In genomic region chr5:35215480-35216195, GRCm38 (mm10) we compare ENCODE assay signal across 10 mouse cellular contexts.
DNase-seq lines count a peak whose midpoint lies in the region; ATAC-seq and TF ChIP-seq lines count a peak whose summit lies in the region.
"Had no signal": no experiment of that assay in that cellular context is flagged by ENCODE, and none has a peak within 500 bp of the region (broad histone marks: within the 10 kb centered on the region; RNA-seq: fewer than 3 reads in every experiment).

No protein-coding gene starts in this region.

- in situ Hi-C loops in CH12.LX (cut with MboI; ENCODE audit: low pct_ligation_motif_present, low pct_unique_long_range_greater_than_20kb, low sequenced_read_pairs): no loop called here

- H3K9me3 ChIP-seq in heart, postnatal 0 days (replicated peaks; ENCODE audit: control insufficient read depth, low read length): no peaks in the 10 kb centered on the region
- H3K9me3 ChIP-seq in CH12.LX (replicated peaks; ENCODE audit: low read length): peaks cover 6% of the 10 kb centered on the region
- H3K9me3 ChIP-seq in kidney, embryonic 16.5 days (ENCODE audit: low read length): 0 out of 2 replicates have a peak, but pooled peaks cover 5% of the 10 kb centered on the region

- no peak overlapping the region for H3K4me3 ChIP-seq in heart, postnatal 0 days (ENCODE audit: low read depth, low read length)
- H3K4me3 ChIP-seq in CH12.LX (replicated peaks in 1 of 3; ENCODE audit: low read depth in 2 of 3, low read length in 2 of 3, poor library complexity in 1 of 3): no peak overlapping the region
- H3K4me3 ChIP-seq in kidney, embryonic 16.5 days (ENCODE audit: low read length): no peak overlapping the region
- H3K4me3 ChIP-seq: heart, adult 2 months had no signal

- peaks cover 5% of the 10 kb centered on the region; the same call in 1 of the 2 replicates for H3K4me1 ChIP-seq in heart, postnatal 0 days (ENCODE audit: control insufficient read depth, insufficient read depth)
- 0 out of 4 replicates have a peak, but pooled peaks cover 0 to 4% of the 10 kb centered on the region in 2 experiments for H3K4me1 ChIP-seq in CH12.LX (ENCODE audit: control insufficient read depth in 1 of 2, insufficient read depth in 2 of 2)
- no peaks in the 10 kb centered on the region for H3K4me1 ChIP-seq in kidney, embryonic 16.5 days (ENCODE audit: insufficient read depth, low read length)

- 31% methylated on average over 11 of the region's 11 CpGs for WGBS in heart, postnatal 0 days
- 60% methylated on average over 11 of the region's 11 CpGs for WGBS in kidney, embryonic 16.5 days

- no peak overlapping the region for H3K9ac ChIP-seq in heart, postnatal 0 days (replicated peaks; ENCODE audit: low read depth, low read length)
- no peak overlapping the region for H3K9ac ChIP-seq in CH12.LX (ENCODE audit: insufficient read depth, low read depth)
- no peak overlapping the region for H3K9ac ChIP-seq in kidney, embryonic 16.5 days (replicated peaks; ENCODE audit: low read length)

- dilution Hi-C loops in CH12.LX (cut with MboI; ENCODE audit: extremely low pct_ligation_motif_present, extremely low pct_unique_long_range_greater_than_20kb, low sequenced_read_pairs): no loop called here

- no peak for TF ChIP-seq POLR2A in CH12.LX (IDR thresholded peaks at IDR 0.05; ENCODE audit: low read depth, low read length)

- no peak for TF ChIP-seq CTCF in heart, postnatal 0 days (IDR thresholded peaks at IDR 0.05; ENCODE audit: low read depth)
- no peak for TF ChIP-seq CTCF in CH12.LX (conservative IDR thresholded peaks at IDR 0.05 in 1 of 2, IDR thresholded peaks at IDR 0.05 in 1 of 2; ENCODE audit: low read depth in 2 of 2, low read length in 2 of 2)

- H3K27ac ChIP-seq in heart, postnatal 0 days (ENCODE audit: low read depth): 0 out of 2 replicates have a peak overlapping the region, but pooled peaks have one; percentile 2
- no peak overlapping the region for H3K27ac ChIP-seq in CH12.LX (ENCODE audit: insufficient read depth, low read depth)
- no peak overlapping the region for H3K27ac ChIP-seq in kidney, embryonic 16.5 days (ENCODE audit: low read length)
- H3K27ac ChIP-seq: heart, adult 2 months had no signal

- H3K36me3 ChIP-seq in heart, postnatal 0 days (replicated peaks; ENCODE audit: control insufficient read depth, insufficient read depth, low read length): no peaks in the 10 kb centered on the region
- no peaks in the 10 kb centered on the region for H3K36me3 ChIP-seq in CH12.LX (replicated peaks in 1 of 2; ENCODE audit: control insufficient read depth in 1 of 2, insufficient read depth in 1 of 2, low read length in 1 of 2)
- no peaks in the 10 kb centered on the region for H3K36me3 ChIP-seq in kidney, embryonic 16.5 days (ENCODE audit: insufficient read depth, low read length)

- intact Hi-C loops in left cerebral cortex, postnatal 14 days (cut with DNase I): no loop called here

- no peaks in the 10 kb centered on the region for H3K27me3 ChIP-seq in heart, postnatal 0 days (ENCODE audit: control insufficient read depth, insufficient read depth, low read length)
- peaks cover 85% of the 10 kb centered on the region for H3K27me3 ChIP-seq in CH12.LX (replicated peaks)
- H3K27me3 ChIP-seq in kidney, embryonic 16.5 days (ENCODE audit: insufficient read depth, low read length): no peaks in the 10 kb centered on the region

- DNase-seq in heart, postnatal 0 days (ENCODE audit: low spot score): peak; percentile 41
- DNase-seq in heart, adult 18-20 months: no peak
- DNase-seq in CH12.LX (ENCODE audit: extremely low read depth): peak; percentile 3
- peak; percentile 22 to 34 for DNase-seq in left cerebral cortex, postnatal 14 days (ENCODE audit: low spot score in 2 of 2)
- DNase-seq in natural killer cell, adult 2 months (ENCODE audit: low spot score in 2 of 2): no peak
- DNase-seq: heart, adult 2 months; lung, postnatal 14 days had no signal

- no peak for TF ChIP-seq EP300 in heart, postnatal 0 days (IDR thresholded peaks at IDR 0.05; ENCODE audit: low read depth)
- no peak for TF ChIP-seq EP300 in CH12.LX (IDR thresholded peaks at IDR 0.05; ENCODE audit: low read length)

- H3K79me2 ChIP-seq in CH12.LX (replicated peaks; ENCODE audit: control insufficient read depth, extremely low read depth, insufficient read depth, poor library complexity, severe bottlenecking): no peaks in the 10 kb centered on the region

- no peak overlapping the region for H3K4me2 ChIP-seq in heart, postnatal 0 days (ENCODE audit: low read depth, low read length)
- no peak overlapping the region for H3K4me2 ChIP-seq in CH12.LX (ENCODE audit: insufficient read depth, low read depth, poor library complexity, severe bottlenecking)
- H3K4me2 ChIP-seq in kidney, embryonic 16.5 days (replicated peaks; ENCODE audit: low read depth, low read length): no peak overlapping the region

- TF ChIP-seq RAD21 in CH12.LX (IDR thresholded peaks at IDR 0.05; ENCODE audit: low read depth, low read length): no peak

- ATAC-seq in heart, postnatal 0 days (ENCODE audit: insufficient read depth, low read depth): peak; percentile 70
- peak; percentile 32; the same call in 1 of the 2 replicates for ATAC-seq in common myeloid progenitor, adult 5-6 weeks (replicated peaks; ENCODE audit: low read depth, poor library complexity, severe bottlenecking)
- ATAC-seq in kidney, embryonic 16.5 days (ENCODE audit: low FRiP score, low TSS enrichment): no peak
- ATAC-seq: intestine, postnatal 0 days had no signal

TF ChIP-seq in CH12.LX, 34 proteins besides CTCF, POLR2A, EP300 and RAD21:
- TF ChIP-seq HCFC1 (IDR thresholded peaks at IDR 0.05; ENCODE audit: low read depth, low read length): no peak
- TF ChIP-seq SMC3 (IDR thresholded peaks at IDR 0.05; ENCODE audit: low read depth, low read length): no peak
- no peak for TF ChIP-seq NELFE (IDR thresholded peaks at IDR 0.05; ENCODE audit: low read depth, low read length)
- no peak for TF ChIP-seq RCOR1 (conservative IDR thresholded peaks at IDR 0.05; ENCODE audit: low read depth, low read length)
- no peak for TF ChIP-seq MXI1 (IDR thresholded peaks at IDR 0.05; ENCODE audit: low read depth, low read length)

Comparison
In these comparisons a context has a peak if more than half of its experiments do, and no peak if none do; other contexts are left out.
1. DNase-seq: peak in heart, postnatal 0 days (single experiment), CH12.LX (single experiment) and left cerebral cortex, postnatal 14 days (2 of 2); none in heart, adult 18-20 months (0 of 2) and natural killer cell, adult 2 months (0 of 2).